Mouse (Mus musculus): Measurements from ENCODE around the gene Fgfrl1. TPM values are rescaled to one million over a fixed set of nuclear protein-coding genes. Genes with fewer than 3 reads are reported as not detected.
A peak's percentile ranks its signal among the peaks of the same experiment; 100 is the strongest.

Gene Fgfrl1
- polyA plus RNA-seq, 1 experiment from 2014 or later = 46.8 TPM

- 77% methylated on average over 5 of the region's 5 CpGs for WGBS
- Histone ChIP-seq H3K4me3 (no peak overlapping the region), H3K9ac (no peak overlapping the region), H3K4me2 (replicated peaks) (no peak overlapping the region), H3K27me3 (no peaks in the 10 kb centered on the region), H3K27ac (no peak overlapping the region), H3K9me3 (no peaks in the 10 kb centered on the region), H3K36me3 (0 out of 2 replicates have a peak, but pooled peaks cover 6% of the 10 kb centered on the region), H3K4me1 (peaks cover 18% of the 10 kb centered on the region; the same call in 1 of the 2 replicates)
- ATAC-seq (ENCODE audit: insufficient number of reproducible peaks, insufficient read depth, low FRiP score, low TSS enrichment) = no peak
Measured at GRCm38 (mm10) chr5:108689091-108689490, 3.1 kb upstream of the Fgfrl1 start.

- no peak overlapping the region for H3K4me2 ChIP-seq (replicated peaks)
- no peaks in the 10 kb centered on the region for H3K27me3 ChIP-seq
- no peaks in the 10 kb centered on the region for H3K9me3 ChIP-seq
- no peak overlapping the region for H3K27ac ChIP-seq
- 75% methylated on average over 4 of the region's 4 CpGs for WGBS
- H3K4me1 ChIP-seq = peaks cover 31% of the 10 kb centered on the region
- H3K36me3 ChIP-seq = 0 out of 2 replicates have a peak, but pooled peaks cover under 1% of the 10 kb centered on the region
- ATAC-seq (ENCODE audit: insufficient number of reproducible peaks, insufficient read depth, low FRiP score, low TSS enrichment) = no peak
- H3K9ac ChIP-seq = no peak overlapping the region
- H3K4me3 ChIP-seq = no peak overlapping the region
Measured at GRCm38 (mm10) chr5:108691152-108691551, 1.0 kb upstream of the Fgfrl1 start.

GRCm38 (mm10) chr5:108693872-108694288, 1.7 kb downstream of the Fgfrl1 start:
- H3K9ac ChIP-seq = peak overlapping the region; percentile 93
- ATAC-seq (ENCODE audit: insufficient number of reproducible peaks, insufficient read depth, low FRiP score, low TSS enrichment) = peak; percentile 91
- H3K9me3 ChIP-seq = no peaks in the 10 kb centered on the region
- no peaks in the 10 kb centered on the region for H3K27me3 ChIP-seq
- H3K4me1 ChIP-seq = peaks cover 54% of the 10 kb centered on the region
- 1% methylated on average over 36 of the region's 43 CpGs for WGBS
- peaks cover 6% of the 10 kb centered on the region; the same call in 1 of the 2 replicates for H3K36me3 ChIP-seq
- peak overlapping the region; percentile 81 for H3K4me3 ChIP-seq
- H3K27ac ChIP-seq = peak overlapping the region; percentile 73
- H3K4me2 ChIP-seq (replicated peaks) = peak overlapping the region; percentile 75

GRCm38 (mm10) chr5:108694352-108695261, 2.4 kb downstream of the Fgfrl1 start:
- 1% methylated on average over 98 of the region's 99 CpGs for WGBS
- H3K27ac ChIP-seq = peak overlapping the region; percentile 73
- no peaks in the 10 kb centered on the region for H3K27me3 ChIP-seq
- peak; percentile 53 for ATAC-seq (ENCODE audit: insufficient number of reproducible peaks, insufficient read depth, low FRiP score, low TSS enrichment)
- H3K9me3 ChIP-seq = no peaks in the 10 kb centered on the region
- peaks cover 11% of the 10 kb centered on the region; the same call in 1 of the 2 replicates for H3K36me3 ChIP-seq
- peaks cover 59% of the 10 kb centered on the region for H3K4me1 ChIP-seq
- H3K4me2 ChIP-seq (replicated peaks) = peak overlapping the region; percentile 75
- peak overlapping the region; percentile 81 for H3K4me3 ChIP-seq
- H3K9ac ChIP-seq = peak overlapping the region; percentile 93

GRCm38 (mm10) chr5:108695861-108696260, 3.7 kb downstream of the Fgfrl1 start:
- Histone ChIP-seq H3K9ac (no peak overlapping the region), H3K4me1 (peaks cover 70% of the 10 kb centered on the region), H3K4me2 (replicated peaks) (peak overlapping the region; percentile 75), H3K4me3 (peak overlapping the region; percentile 81), H3K36me3 (peaks cover 11% of the 10 kb centered on the region; the same call in 1 of the 2 replicates), H3K27me3 (no peaks in the 10 kb centered on the region), H3K9me3 (no peaks in the 10 kb centered on the region), H3K27ac (no peak overlapping the region)
- ATAC-seq (ENCODE audit: insufficient number of reproducible peaks, insufficient read depth, low FRiP score, low TSS enrichment) = no peak
- 92% methylated on average over 12 of the region's 12 CpGs for WGBS

GRCm38 (mm10) chr5:108696542-108696941, 4.4 kb downstream of the Fgfrl1 start:
- WGBS = 54% methylated on average over 3 of the region's 3 CpGs
- ATAC-seq (ENCODE audit: insufficient number of reproducible peaks, insufficient read depth, low FRiP score, low TSS enrichment) = no peak
- Histone ChIP-seq H3K4me2 (replicated peaks) (peak overlapping the region; percentile 75), H3K9ac (0 out of 2 replicates have a peak overlapping the region, but pooled peaks have one; percentile 30), H3K4me1 (peaks cover 75% of the 10 kb centered on the region), H3K27ac (0 out of 2 replicates have a peak overlapping the region, but pooled peaks have one; percentile 41), H3K36me3 (peaks cover 12% of the 10 kb centered on the region; the same call in 1 of the 2 replicates), H3K27me3 (no peaks in the 10 kb centered on the region), H3K9me3 (no peaks in the 10 kb centered on the region), H3K4me3 (no peak overlapping the region)

GRCm38 (mm10) chr5:108697341-108697753, 5.2 kb downstream of the Fgfrl1 start:
- H3K27me3 ChIP-seq = no peaks in the 10 kb centered on the region
- WGBS = 29% methylated on average over 4 of the region's 4 CpGs
- H3K9ac ChIP-seq = peak overlapping the region; percentile 24; the same call in 1 of the 2 replicates
- no peak for ATAC-seq (ENCODE audit: insufficient number of reproducible peaks, insufficient read depth, low FRiP score, low TSS enrichment)
- peaks cover 20% of the 10 kb centered on the region for H3K36me3 ChIP-seq
- no peak overlapping the region for H3K4me3 ChIP-seq
- H3K4me1 ChIP-seq = peaks cover 68% of the 10 kb centered on the region
- peak overlapping the region; percentile 69; the same call in 1 of the 2 replicates for H3K27ac ChIP-seq
- H3K9me3 ChIP-seq = no peaks in the 10 kb centered on the region
- H3K4me2 ChIP-seq (replicated peaks) = peak overlapping the region; percentile 13; the same call in 1 of the 2 replicates

GRCm38 (mm10) chr5:108700346-108700745, 8.2 kb downstream of the Fgfrl1 start:
- no peaks in the 10 kb centered on the region for H3K27me3 ChIP-seq
- peaks cover 53% of the 10 kb centered on the region for H3K4me1 ChIP-seq
- no peaks in the 10 kb centered on the region for H3K9me3 ChIP-seq
- H3K4me3 ChIP-seq = no peak overlapping the region
- no peak; the same call in 1 of the 2 replicates for ATAC-seq (ENCODE audit: insufficient number of reproducible peaks, insufficient read depth, low FRiP score, low TSS enrichment)
- no peak overlapping the region for H3K9ac ChIP-seq
- H3K27ac ChIP-seq = peak overlapping the region; percentile 69
- H3K4me2 ChIP-seq (replicated peaks) = no peak overlapping the region; the same call in 1 of the 2 replicates
- H3K36me3 ChIP-seq = peaks cover 43% of the 10 kb centered on the region
- WGBS = 23% methylated on average over 3 of the region's 3 CpGs

- no peak overlapping the region for H3K9ac ChIP-seq
- no peak overlapping the region for H3K4me3 ChIP-seq
- H3K27ac ChIP-seq = no peak overlapping the region
- no peak overlapping the region for H3K4me2 ChIP-seq (replicated peaks)
- WGBS = 64% methylated on average over 10 of the region's 10 CpGs
- ATAC-seq (ENCODE audit: insufficient number of reproducible peaks, insufficient read depth, low FRiP score, low TSS enrichment) = no peak
- H3K27me3 ChIP-seq = no peaks in the 10 kb centered on the region
- peaks cover 53% of the 10 kb centered on the region for H3K36me3 ChIP-seq
- peaks cover 41% of the 10 kb centered on the region for H3K4me1 ChIP-seq
- no peaks in the 10 kb centered on the region for H3K9me3 ChIP-seq
Measured at GRCm38 (mm10) chr5:108701341-108702021, 9.3 kb downstream of the Fgfrl1 start.

- ATAC-seq (ENCODE audit: insufficient number of reproducible peaks, insufficient read depth, low FRiP score, low TSS enrichment) = peak; percentile 8; the same call in 1 of the 2 replicates
- no peak overlapping the region for H3K4me2 ChIP-seq (replicated peaks)
- no peak overlapping the region for H3K9ac ChIP-seq
- no peaks in the 10 kb centered on the region for H3K9me3 ChIP-seq
- H3K27me3 ChIP-seq = no peaks in the 10 kb centered on the region
- H3K4me1 ChIP-seq = peaks cover 20% of the 10 kb centered on the region
- 76% methylated on average over 12 of the region's 12 CpGs for WGBS
- peaks cover 65% of the 10 kb centered on the region for H3K36me3 ChIP-seq
- no peak overlapping the region for H3K27ac ChIP-seq
- no peak overlapping the region for H3K4me3 ChIP-seq
Measured at GRCm38 (mm10) chr5:108703754-108704626, 11.8 kb downstream of the Fgfrl1 start.

GRCm38 (mm10) chr5:108707758-108708157, 15.6 kb downstream of the Fgfrl1 start:
- Histone ChIP-seq H3K27ac (no peak overlapping the region), H3K4me1 (no peaks in the 10 kb centered on the region), H3K27me3 (no peaks in the 10 kb centered on the region), H3K9ac (no peak overlapping the region), H3K4me3 (no peak overlapping the region), H3K4me2 (replicated peaks) (no peak overlapping the region), H3K36me3 (peaks cover 56% of the 10 kb centered on the region), H3K9me3 (no peaks in the 10 kb centered on the region)
- ATAC-seq (ENCODE audit: insufficient number of reproducible peaks, insufficient read depth, low FRiP score, low TSS enrichment) = no peak
- 82% methylated on average over 2 of the region's 2 CpGs for WGBS

Measured in embryonic facial prominence, embryonic 12.5 days (tissue).